Mouse (Mus musculus) left cerebral cortex, postnatal 4 days (tissue): ENCODE results near the gene Tmprss9. TPM values are rescaled to one million over a fixed set of nuclear protein-coding genes. Genes with fewer than 3 reads are reported as not detected.

ENCODE experiments used
- DNase-seq: peaks from one replicate; pipeline ENCODE4 v3.0.0-alpha.2; 2022
- intact Hi-C: fragments of 180-260 bp; cut with DNase I; formaldehyde crosslinking; loops from one replicate; pipeline ENCODE4 v1.15.1; 2025
- total RNA-seq, 2 experiments: library from RNA; stranded (reverse); gene quantifications; 2 replicates each; pipeline ENCODE4 v1.2.3; 2021

The Tmprss9 gene
- total RNA-seq, 2 experiments from 2014 or later = 0.12 to 0.42 TPM

DNA sequence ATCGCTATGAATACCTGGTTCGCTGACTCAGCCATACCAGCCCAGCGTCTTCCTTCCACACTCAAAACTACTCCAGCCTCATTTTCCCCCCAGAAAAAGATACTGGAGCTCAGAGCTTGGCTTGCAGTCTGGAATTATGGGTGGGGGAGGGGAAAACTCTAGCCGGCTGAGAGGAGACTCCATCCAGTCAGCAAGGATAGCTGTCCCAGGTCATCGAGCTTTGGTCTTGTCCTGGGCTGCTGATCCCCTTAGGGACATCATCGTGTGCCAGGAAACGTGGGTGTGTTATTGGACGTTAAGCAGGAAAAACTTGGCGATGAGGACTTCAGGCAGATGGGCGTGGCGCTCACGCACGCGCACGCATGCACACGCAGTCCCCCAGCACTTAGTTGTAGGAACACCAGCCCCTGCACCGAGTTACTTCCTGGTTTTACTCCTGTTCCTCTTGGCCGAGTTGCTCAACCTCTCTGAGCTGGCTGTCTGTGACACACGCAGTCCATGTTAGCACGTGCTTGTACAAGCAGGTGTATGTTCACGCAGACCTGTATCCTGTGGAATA, 61.9 kb downstream of the Tmprss9 start:
- DNase-seq = no peak
- intact Hi-C loops = no loop called here

DNA sequence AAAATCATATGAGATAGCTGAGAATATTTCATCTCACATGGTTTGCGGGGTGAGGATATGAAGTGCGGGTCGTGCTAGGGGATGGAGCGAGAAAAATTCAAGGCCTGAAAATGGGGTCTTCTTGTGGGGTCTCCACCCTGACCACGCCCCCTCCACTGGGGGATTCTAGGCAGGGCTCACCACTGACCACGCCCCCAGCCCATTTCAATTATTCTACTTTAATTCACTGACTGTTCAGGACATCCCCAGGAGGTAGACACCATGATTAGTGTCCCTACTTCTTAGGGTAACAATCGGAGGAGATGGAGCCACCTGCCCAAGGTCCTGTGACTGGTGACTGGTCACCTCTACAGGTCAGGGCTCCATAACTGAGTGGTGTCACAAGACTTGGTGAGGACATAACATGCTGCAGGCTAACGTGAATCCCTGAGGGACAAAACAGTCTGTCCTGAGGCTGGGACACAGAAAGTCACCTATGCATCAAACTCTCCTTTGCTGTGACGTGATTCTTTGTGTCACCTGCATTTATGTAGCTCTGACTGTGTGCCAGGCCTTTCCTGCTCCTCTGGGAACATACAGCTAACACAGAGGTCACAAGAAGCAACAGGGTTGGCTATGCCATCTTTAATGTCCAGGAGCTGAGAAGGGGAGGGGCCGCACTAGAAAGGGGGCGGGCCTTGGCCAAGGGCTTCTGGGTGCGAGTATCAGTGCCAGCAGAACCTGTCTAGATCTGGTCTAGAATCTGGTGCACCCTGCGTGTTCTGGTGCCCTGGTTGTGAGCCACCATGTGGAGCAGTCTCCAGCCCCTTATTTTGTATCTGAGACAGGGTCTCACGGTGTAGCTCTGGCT, 62.7 kb downstream of the Tmprss9 start:
- DNase-seq = no peak
- intact Hi-C loops = no loop called here

DNA sequence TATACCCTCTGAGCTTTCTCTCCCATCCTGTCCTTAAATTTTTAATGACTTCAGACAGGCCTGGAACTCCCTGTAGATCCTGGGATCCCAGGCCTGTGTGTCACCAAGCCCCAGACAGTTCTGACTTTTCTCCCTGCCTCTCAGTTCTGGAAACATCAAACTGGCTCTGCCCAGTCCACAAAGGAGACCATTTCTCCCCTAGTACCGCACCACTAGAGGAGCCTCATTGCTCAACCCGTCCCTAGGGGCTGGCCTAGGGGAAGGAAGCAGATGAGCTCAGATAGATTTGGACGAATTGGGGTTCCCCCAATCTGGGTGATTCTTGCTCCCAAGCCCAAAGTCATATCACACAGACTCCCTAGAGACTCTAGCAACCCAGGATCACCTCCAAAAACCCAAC, 63.6 kb downstream of the Tmprss9 start:
- intact Hi-C loops = no loop called here
- DNase-seq = no peak

DNA sequence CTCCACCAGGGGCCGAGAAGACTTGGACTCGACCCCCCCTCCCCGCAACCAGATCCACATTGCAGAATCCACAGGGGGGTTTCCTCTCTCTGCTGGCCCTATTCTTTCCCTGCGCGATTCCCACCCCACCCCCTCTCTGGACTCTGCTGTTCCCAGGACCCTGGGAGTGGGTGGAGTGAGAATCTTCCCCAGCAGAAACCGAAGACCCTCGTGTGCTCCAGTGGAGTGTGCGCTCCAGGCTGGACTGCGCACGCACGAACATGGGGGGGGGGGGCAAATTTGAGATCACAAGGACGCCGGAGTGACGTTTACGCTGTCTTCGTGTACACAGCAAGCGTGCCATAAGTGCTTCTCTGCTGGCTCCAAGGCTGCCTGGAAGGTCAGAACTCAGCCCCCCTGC, 64.0 kb downstream of the Tmprss9 start:
- intact Hi-C loops = no loop called here
- no peak for DNase-seq

DNA sequence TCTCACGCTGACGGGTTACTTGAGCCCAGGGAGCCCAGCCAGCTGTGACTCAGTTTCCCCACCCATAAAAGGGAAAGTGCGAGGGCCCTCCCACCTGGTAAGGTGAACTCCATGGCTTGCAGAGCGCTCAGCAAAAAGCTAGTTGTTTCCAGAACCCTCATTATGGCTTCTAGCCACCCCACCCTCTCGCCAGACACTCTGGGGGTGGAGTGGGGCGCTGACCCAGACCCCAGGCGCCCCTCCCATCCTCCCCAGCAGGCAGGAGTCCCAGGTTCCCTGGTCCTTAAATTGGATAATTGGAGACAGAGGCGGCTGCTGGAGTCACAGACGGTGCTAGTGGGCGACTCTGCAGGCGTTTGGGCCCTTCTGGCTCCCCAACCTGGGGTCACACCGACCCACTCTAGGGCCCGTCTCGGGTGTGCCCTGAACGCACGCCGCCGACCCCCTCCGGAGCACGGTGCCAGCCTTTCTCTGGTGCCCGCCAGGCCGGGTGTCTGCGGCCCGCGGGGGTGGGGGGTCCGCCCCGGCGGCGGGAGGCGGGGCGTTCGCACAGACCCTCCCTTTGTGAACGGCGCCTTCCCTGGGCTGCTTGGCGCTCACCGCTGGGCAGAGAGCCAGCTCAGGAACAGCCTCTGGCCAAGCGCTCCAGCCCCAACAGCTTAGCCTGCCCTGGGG, 64.6 kb downstream of the Tmprss9 start:
- intact Hi-C loops = no loop called here
- peak; percentile 84 for DNase-seq

DNA sequence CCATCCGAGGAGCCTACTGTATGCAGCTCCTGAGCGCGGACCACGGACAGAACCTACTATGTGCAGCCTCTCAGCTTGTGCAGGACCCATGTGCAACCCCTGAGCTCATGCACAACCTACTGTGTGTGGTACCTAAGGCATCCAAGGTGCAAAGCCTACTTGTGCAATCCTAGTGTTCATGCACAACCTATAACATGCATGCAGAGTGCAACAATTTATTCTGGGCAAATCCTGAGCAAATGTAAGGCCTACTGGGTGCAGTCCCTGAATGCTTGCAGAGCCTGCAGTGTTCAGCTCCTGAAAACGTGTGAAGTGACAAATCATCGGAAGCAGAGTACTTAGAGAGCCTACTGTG, 65.1 kb downstream of the Tmprss9 start:
- intact Hi-C loops = no loop called here
- DNase-seq = no peak

DNA sequence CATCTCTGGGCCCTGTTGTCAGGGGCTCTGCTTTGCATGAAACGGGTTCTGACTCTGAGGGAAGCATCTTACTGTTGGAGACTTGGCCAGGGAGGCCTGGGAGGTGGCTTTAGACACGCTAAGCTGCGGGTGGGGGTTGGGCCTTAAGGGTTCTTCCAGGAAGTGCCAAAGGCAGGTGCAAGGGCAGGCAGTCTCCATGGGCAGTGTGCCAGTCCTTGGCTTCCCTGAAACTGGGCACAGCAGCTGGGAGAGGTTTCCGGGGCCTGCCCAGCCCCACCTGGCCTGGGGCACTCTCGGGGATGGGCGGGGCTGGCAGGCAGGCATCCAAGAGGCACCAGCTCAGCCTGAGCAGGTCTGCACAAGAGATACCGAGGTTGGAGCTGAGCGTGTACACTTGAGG, 66.0 kb downstream of the Tmprss9 start:
- intact Hi-C loops = no loop called here
- DNase-seq = peak; percentile 86

DNA sequence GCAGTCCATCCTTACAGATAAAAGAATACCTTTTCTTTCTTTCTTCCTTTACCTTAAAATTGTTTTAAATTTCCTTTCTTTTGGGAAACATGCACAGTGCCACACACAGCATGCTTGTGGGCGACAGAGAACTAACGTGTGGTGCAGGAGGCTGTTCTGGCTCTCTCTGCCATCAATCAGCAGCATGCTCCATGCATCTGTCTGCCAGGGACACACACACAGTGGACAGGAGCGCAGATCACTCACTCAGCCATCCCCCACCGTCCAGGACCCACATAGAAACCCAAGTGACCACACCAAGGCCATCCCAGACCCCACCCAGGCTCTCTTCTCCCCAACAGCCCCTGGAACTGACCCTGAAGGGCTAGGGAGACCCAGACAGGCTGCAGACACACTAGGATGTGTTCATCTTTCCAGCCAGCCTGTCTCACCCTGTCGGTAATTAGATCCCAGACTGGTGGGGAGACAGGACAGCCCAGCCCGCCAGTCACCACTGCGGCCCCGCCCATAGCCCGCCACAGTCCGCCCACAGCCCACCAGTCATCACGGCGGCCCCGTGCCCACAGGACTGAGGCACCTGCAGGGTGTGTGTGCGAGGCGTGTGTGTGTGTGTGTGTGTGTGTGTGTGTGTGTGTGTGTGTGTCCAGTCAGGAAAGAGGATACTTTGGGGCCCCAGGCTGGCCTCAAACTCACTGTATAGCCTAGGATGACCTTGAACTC, 67.3 kb downstream of the Tmprss9 start:
- intact Hi-C loops = no loop called here
- DNase-seq = no peak

DNA sequence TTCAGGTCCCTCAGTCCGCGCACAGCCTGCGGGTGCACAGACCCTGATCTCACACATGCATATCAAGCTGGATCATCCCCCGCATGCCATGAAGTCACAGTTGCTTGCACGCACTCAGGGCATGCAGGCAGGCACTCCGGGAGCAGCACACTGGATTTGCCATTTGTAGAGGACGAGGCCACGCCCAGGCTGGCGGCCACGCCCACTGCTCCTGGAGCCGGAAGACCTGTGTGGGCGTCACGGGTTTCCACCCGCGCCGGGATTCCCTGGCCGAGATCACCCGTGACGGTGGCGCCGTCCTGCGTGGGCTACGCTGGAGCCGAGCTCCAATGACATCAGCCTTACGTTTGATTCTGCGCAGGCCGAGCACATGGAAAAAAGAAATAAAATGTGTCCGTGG, 68.0 kb downstream of the Tmprss9 start:
- peak; percentile 57 for DNase-seq

DNA sequence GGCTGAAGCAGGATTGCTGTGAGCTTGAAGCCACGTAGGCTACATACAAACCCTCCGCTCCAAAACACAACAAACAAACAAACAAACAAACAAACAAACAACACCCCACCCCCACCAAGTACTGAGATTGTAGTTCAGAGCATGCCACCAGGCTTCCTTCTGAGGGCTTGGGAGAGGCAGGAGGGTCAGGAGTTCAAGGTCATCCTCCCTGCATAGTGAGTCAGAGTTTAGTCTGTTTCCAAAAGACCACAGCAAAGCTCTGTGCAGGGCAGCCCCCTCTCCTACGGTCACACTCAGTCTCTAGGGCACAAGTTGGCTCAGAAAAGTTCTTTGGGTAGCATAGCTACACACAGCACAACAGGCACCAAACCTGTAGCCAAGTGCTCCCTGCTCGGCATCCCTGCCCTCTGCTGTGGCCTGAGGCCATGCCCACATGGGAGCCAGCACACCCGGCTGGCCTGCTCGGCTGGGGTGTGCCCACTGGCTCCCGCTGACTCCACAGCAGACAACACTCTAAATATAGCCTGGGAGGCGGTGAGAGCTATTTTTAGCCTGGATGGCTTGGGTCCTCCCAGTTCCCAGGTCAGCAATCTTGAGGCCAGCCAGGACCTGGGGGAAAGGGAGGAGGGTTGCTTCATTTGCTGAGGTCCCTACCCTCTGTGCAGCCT, 68.8 kb downstream of the Tmprss9 start:
- no peak for DNase-seq
- intact Hi-C loops = no loop called here

More for the DNA sequence above, 68.0 kb downstream of the Tmprss9 start:
- intact Hi-C loops = no loop called here

DNA sequence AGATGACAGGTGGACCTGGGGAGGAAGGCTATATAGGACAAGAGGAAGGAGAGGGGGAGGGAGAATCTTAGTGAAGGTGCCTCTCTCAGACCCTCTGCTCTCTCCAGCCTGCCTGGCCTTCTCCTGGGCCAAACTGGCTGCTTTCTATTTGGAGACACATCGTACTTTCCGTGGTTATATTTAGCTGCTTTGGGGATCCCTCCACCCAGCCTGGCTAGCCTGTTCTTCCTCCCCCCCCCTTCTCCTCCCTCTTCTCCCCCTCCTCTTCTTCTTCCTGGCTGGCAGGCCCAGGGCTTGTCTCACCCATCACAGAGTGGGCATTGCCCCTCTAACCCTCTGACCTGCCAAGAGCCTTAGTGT, 69.3 kb downstream of the Tmprss9 start:
- no peak for DNase-seq
- intact Hi-C loops = no loop called here

DNA sequence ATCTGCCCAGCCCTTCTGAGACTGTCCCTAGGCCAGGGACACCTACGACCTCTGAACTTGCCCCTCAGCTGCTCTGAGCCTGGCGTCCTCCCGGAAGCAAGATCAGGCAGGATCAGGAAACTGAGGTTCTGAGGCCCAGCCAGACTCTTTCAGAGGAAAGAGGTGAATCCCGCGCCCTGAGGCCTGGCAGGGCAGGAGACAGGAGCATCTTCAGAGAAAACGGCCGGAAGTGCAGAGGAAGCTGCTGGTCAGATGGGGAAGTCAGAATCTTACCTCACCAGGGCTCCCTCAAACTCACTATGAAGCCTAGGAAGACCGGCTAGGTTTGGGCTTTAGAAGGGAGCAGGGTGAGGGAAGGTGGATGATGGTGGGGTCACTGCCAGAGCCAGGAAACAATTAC, 71.3 kb downstream of the Tmprss9 start:
- intact Hi-C loops = no loop called here
- DNase-seq = no peak

DNA sequence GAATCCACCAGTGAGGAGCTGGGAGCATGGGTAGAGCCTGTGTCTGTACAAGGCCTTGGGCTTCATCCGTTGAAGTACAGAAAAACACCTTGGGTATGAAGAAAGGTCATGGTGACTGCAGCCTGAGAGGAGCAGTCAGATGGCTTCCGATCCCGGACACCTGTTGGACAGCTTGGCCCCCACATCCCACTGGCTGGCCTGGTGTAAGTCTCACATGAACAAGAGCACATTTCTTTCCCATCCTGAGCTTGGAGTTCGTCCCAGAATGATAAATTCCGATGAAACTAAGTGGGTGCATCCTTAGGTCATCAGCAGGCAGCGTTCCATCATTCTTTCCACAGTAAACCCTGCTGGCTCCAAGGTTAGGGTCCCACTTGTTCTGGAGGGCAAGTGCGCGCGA, 72.1 kb downstream of the Tmprss9 start:
- intact Hi-C loops = no loop called here
- no peak for DNase-seq

DNA sequence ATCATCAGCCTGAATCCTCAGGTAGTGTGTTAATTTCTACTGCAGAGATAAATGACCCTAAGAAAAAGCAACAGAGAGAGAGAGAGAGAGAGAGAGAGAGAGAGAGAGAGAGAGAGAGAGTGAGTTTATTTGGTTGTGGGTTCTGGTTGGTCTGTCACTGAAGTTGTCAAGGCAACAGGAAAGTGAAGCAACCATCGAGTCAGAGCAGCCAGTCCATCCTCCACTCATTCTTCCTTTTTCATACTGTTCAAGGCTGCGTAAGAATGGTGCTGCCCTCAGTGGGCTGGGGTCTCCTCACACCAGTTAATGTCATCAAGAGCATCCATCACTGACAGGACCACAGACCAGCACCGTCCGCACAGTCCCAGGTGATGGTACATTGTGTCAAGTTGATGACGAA, 72.6 kb downstream of the Tmprss9 start:
- DNase-seq = no peak
- intact Hi-C loops = no loop called here

DNA sequence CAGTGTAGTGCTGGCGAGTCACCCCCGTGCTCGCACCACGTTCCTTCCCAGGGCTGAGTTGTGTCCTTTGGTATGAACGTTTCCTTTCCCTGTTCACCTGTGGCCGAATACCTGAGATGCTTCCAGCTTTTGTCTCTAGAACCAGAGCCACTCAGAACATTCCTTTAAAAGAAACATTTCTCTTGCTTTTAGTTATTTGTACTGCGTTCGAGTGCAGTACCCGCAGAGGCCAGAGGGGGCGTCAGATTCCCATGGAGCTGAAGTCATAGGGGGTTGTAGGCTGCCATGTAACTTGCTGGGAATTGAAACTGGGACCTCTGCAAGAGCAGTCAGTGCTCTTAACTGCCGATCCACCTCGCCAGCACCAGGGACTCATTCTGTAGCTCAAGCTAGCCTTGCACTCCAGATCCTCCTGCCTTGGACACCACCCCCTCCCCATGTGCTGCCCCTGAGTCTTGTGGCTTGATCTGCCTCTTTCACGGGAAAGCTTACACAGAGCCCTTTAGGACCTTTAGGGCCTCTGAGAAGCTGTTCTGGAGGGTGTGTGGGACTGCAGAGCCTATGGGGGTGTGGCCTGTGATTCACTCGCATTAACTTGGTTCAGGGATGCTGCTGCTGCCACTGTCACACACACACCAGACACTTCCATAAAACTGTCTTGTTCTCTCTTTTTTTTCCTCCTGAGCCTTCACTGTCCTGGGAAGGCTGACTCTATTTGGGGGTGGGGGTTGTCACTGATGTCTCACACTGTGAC, 75.2 kb downstream of the Tmprss9 start:
- DNase-seq = no peak
- intact Hi-C loops = no loop called here

DNA sequence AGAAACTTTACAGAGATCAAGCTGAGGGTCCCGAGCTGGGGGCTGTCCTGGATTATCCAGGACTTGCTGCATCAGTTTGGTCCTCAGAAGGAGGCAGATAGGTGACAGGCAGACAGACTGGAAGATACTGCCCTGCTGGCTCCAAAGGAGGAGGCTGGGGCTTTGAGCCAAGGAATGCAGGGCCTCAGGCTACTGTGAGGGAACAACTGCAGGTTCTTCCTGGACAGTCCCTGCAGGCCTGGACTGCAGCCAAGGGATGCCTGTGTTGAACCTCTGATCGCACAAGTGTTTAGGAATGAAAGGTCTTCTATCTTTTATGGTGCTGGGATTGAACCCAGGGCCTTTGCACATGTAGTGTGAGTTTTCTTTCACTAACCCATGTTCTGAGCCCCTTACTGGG, 76.2 kb downstream of the Tmprss9 start:
- DNase-seq = no peak
- intact Hi-C loops = no loop called here

DNA sequence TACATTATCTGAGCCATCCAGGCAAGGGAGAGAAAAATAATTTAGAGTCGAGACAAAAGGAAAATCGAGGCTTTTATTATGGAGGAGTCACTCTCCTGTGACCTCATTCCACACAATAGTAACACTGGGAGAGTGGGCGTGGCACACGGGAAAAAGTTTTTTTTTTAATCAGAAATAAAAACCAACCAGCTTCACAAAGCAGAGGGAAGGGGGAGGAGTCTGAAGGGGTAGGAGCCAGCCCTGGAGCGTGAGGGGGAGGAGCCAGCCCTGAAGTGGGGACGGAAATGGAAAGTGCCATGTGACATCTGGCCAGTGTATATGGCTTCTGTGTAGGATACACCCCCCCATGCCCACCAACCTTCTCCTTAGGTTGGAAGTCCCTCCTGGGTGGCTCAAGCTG, 76.9 kb downstream of the Tmprss9 start:
- no peak for DNase-seq
- intact Hi-C loops = no loop called here

DNA sequence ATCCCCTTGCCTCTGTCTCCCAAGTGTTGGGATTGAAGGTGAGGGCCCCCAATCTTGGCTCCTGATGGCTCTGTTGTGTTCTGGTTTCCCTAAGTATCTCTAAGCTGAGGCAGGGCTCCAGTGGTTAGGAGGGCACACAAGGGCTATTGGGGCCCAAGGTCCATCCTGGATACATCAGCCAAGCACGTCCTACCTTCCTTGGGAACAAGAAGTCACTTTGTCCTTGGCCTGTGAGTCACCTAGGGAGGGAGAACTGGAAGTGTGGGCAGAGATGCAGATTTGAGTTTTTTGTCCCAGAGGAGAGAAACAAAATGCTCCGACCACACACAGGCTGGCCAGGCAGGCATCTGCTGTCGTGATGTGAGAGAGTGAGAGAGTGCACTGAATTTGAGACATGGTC, 77.4 kb downstream of the Tmprss9 start:
- no peak for DNase-seq
- intact Hi-C loops = no loop called here
